Mouse (Mus musculus) hindbrain, embryonic 15.5 days (tissue): ENCODE data around the gene Zfp575. TPM values are rescaled to one million over a fixed set of nuclear protein-coding genes. Genes with fewer than 3 reads are reported as not detected.
A peak's percentile ranks its signal among the peaks of the same experiment; 100 is the strongest.

Source experiments
- ATAC-seq: fragments of 200-750 bp; cut with Nextera tagmentation; 2 replicates; pipeline ENCODE4 v1.8.0; 2017; ENCODE audit warnings: low read depth, moderate number of reproducible peaks, moderate TSS enrichment; ENCODE audit not compliant: low FRiP score
- H3K27ac ChIP-seq: fragments of 300-500 bp; sonication (generic); replicated peaks from 2 replicates; pipeline ENCODE4 v1.5.1; 2015; ENCODE audit warnings: mild to moderate bottlenecking, inconsistent platforms
- H3K27me3 ChIP-seq: fragments of 300-500 bp; sonication (generic); 2 replicates; pipeline ENCODE4 v1.6.1; 2015; ENCODE audit warnings: control low read depth, inconsistent platforms
- H3K36me3 ChIP-seq: fragments of 300-500 bp; sonication (generic); 2 replicates; pipeline ENCODE4 v1.6.1; 2015; ENCODE audit warnings: control low read depth, inconsistent platforms
- H3K4me1 ChIP-seq: fragments of 300-500 bp; sonication (generic); replicated peaks from 2 replicates; pipeline ENCODE4 v1.6.1; 2015; ENCODE audit warnings: control low read depth, inconsistent platforms
- H3K4me2 ChIP-seq: fragments of 300-500 bp; sonication (generic); 2 replicates; pipeline ENCODE4 v1.6.1; 2015; ENCODE audit warnings: moderate library complexity, mild to moderate bottlenecking, inconsistent platforms
- H3K4me3 ChIP-seq: fragments of 300-500 bp; sonication (generic); 2 replicates; pipeline ENCODE4 v1.5.1; 2015; ENCODE audit warnings: mild to moderate bottlenecking, inconsistent platforms
- H3K9ac ChIP-seq: fragments of 300-500 bp; sonication (generic); 2 replicates; pipeline ENCODE4 v1.6.1; 2015; ENCODE audit warnings: inconsistent platforms
- H3K9me3 ChIP-seq: fragments of 300-500 bp; sonication (generic); 2 replicates; pipeline ENCODE4 v1.6.1; 2016; ENCODE audit warnings: control low read depth, inconsistent platforms
- WGBS: fragments of 180-500 bp; shearing (Covaris S2); methylation state at CpG from one replicate; pipeline ENCODE4 v1.1.7; 2015; 5-methylcytosine and 5-hydroxymethylcytosine counted together
- polyA plus RNA-seq: library from polyadenylated mRNA; unstranded; fragments of >200 nt; fragmentation: Nextera tagmentation; extraction: Ambion mirVana; gene quantifications from 2 replicates; pipeline ENCODE4 v1.2.1, GENCODE M21; 2015

Zfp575 gene
- polyA plus RNA-seq, 1 experiment from 2014 or later: 19.7 TPM

DNA sequence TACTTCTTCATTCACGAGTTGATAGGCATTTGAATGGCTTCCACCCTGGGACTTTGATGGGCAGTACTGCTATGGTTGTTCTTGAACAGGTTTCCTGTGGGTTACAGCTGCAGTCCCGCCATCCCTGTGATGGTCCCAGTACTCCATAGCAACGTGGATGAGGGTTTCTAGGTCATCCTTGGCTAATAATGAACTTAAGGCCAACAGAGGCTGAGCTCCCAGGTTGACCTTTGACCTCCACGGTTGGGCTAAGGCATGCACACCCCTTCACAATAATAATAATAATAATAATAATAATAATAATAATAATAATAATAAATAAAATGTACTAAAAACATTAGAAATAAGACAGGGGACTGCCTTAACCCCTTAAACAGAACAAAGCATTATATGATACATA, 10.7 kb upstream of the Zfp575 start:
- 70% methylated on average over 4 of the region's 4 CpGs for WGBS
- H3K27me3 ChIP-seq: no peaks in the 10 kb centered on the region
- ATAC-seq: no peak
- no peak overlapping the region for H3K9ac ChIP-seq
- no peak overlapping the region for H3K4me3 ChIP-seq
- no peak overlapping the region for H3K27ac ChIP-seq
- H3K36me3 ChIP-seq: no peaks in the 10 kb centered on the region
- H3K4me2 ChIP-seq: no peak overlapping the region
- peaks cover 27% of the 10 kb centered on the region for H3K4me1 ChIP-seq
- no peaks in the 10 kb centered on the region for H3K9me3 ChIP-seq

DNA sequence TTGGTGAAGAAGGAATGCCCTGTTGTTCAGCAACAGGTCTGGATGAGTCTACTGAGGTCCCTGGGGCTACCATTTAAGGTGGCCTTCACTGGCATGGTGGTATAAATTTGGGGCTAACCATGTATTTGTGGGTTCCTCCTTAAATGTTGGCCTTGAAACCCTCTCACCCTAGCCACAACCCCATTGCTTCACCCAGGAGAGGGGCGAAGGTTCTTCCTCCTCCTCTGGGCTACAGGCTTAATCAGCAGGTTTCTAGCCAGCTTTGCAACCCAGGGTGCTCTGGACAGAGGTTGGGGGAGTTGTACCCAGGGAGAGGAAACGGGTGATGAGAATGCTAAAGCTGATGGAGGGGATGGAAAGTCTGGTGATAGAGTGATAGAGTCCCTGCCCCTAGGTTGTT, 8.0 kb upstream of the Zfp575 start:
- no peak overlapping the region for H3K9ac ChIP-seq
- no peak overlapping the region for H3K4me2 ChIP-seq
- H3K9me3 ChIP-seq: no peaks in the 10 kb centered on the region
- WGBS: 88% methylated on average over 2 of the region's 2 CpGs
- no peaks in the 10 kb centered on the region for H3K27me3 ChIP-seq
- no peak overlapping the region for H3K27ac ChIP-seq
- no peak for ATAC-seq
- peaks cover 30% of the 10 kb centered on the region for H3K4me1 ChIP-seq
- no peaks in the 10 kb centered on the region for H3K36me3 ChIP-seq
- no peak overlapping the region for H3K4me3 ChIP-seq

- no peak; the same call in 1 of the 2 replicates for ATAC-seq
These were observed 6.9 kb upstream of the Zfp575 start for GRCm38 (mm10) chr7:24594309-24594803.

GRCm38 (mm10) chr7:24593621-24594308, 6.3 kb upstream of the Zfp575 start:
- no peaks in the 10 kb centered on the region for H3K27me3 ChIP-seq
- peak overlapping the region; percentile 68 for H3K4me2 ChIP-seq
- H3K9ac ChIP-seq: peak overlapping the region; percentile 67
- peak; percentile 87 for ATAC-seq
- H3K27ac ChIP-seq: no peak overlapping the region
- peaks cover 30% of the 10 kb centered on the region for H3K4me1 ChIP-seq
- H3K4me3 ChIP-seq: peak overlapping the region; percentile 71
- H3K36me3 ChIP-seq: no peaks in the 10 kb centered on the region
- WGBS: 3% methylated on average over 39 of the region's 39 CpGs
- H3K9me3 ChIP-seq: no peaks in the 10 kb centered on the region

More at GRCm38 (mm10) chr7:24594309-24594803, 6.9 kb upstream of the Zfp575 start:
- H3K27me3 ChIP-seq: no peaks in the 10 kb centered on the region
- 3% methylated on average over 13 of the region's 13 CpGs for WGBS
- H3K27ac ChIP-seq: no peak overlapping the region
- H3K9me3 ChIP-seq: no peaks in the 10 kb centered on the region
- peak overlapping the region; percentile 67 for H3K9ac ChIP-seq
- peak overlapping the region; percentile 71 for H3K4me3 ChIP-seq
- no peaks in the 10 kb centered on the region for H3K36me3 ChIP-seq
- peak overlapping the region; percentile 68 for H3K4me2 ChIP-seq
- H3K4me1 ChIP-seq: peaks cover 30% of the 10 kb centered on the region

DNA sequence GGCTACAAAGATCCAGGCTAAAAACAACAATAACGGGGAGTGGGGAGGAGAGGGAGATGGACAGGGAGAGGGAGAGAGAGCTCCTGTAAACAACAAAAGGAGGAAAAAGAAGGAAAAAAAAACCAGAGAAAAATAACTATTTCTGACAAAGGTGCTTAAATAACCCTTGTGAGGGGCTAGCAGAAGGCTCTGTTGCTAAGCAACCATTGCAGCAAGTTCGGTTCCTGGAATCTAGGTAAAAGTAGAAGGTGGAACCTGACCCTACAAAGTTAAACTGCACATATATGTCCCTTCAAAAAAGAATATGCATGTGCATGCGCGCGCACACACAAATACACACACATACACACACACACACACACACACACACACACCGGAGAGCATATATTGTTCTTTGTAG, 5.3 kb upstream of the Zfp575 start:
- H3K27me3 ChIP-seq: no peaks in the 10 kb centered on the region
- H3K4me1 ChIP-seq: peaks cover 31% of the 10 kb centered on the region
- no peaks in the 10 kb centered on the region for H3K9me3 ChIP-seq
- no peaks in the 10 kb centered on the region for H3K36me3 ChIP-seq
- no peak for ATAC-seq
- no peak overlapping the region for H3K4me3 ChIP-seq
- H3K4me2 ChIP-seq: no peak overlapping the region
- no peak overlapping the region for H3K27ac ChIP-seq
- H3K9ac ChIP-seq: no peak overlapping the region
- WGBS: 74% methylated on average over 6 of the region's 6 CpGs

GRCm38 (mm10) chr7:24592163-24592562, 4.7 kb upstream of the Zfp575 start:
- no peak for ATAC-seq
- H3K4me3 ChIP-seq: no peak overlapping the region
- no peaks in the 10 kb centered on the region for H3K9me3 ChIP-seq
- 55% methylated on average over 4 of the region's 4 CpGs for WGBS
- H3K9ac ChIP-seq: no peak overlapping the region
- H3K27ac ChIP-seq: no peak overlapping the region
- H3K4me1 ChIP-seq: peaks cover 34% of the 10 kb centered on the region
- no peaks in the 10 kb centered on the region for H3K36me3 ChIP-seq
- no peaks in the 10 kb centered on the region for H3K27me3 ChIP-seq
- H3K4me2 ChIP-seq: no peak overlapping the region

GRCm38 (mm10) chr7:24591735-24592134, 4.3 kb upstream of the Zfp575 start:
- H3K27ac ChIP-seq: no peak overlapping the region
- H3K36me3 ChIP-seq: no peaks in the 10 kb centered on the region
- no peaks in the 10 kb centered on the region; the same call in 1 of the 2 replicates for H3K27me3 ChIP-seq
- no peaks in the 10 kb centered on the region for H3K9me3 ChIP-seq
- 72% methylated on average over 5 of the region's 5 CpGs for WGBS
- H3K4me1 ChIP-seq: peaks cover 34% of the 10 kb centered on the region
- ATAC-seq: no peak
- H3K4me3 ChIP-seq: no peak overlapping the region
- no peak overlapping the region for H3K4me2 ChIP-seq
- H3K9ac ChIP-seq: no peak overlapping the region

DNA sequence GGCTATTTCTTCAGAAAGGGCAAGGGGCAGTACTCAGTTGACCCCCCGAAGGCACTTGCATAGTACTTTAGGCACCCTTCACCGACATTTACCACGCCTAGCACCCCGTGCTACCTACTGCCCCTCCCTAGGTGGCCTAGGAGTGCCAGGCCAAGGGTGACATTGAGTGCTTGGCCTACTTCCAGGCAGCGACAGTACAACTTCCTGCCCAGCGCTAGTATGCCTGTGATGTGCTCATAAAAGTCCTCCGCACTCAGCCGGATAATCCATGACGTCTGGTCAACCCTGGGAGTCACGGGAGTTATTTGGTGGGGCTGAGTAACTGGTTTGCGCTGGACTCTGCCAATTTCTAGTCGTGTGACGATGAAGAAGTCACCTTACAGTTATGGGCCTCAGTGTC, 895 bp upstream of the Zfp575 start:
- no peak overlapping the region for H3K4me3 ChIP-seq
- no peaks in the 10 kb centered on the region for H3K36me3 ChIP-seq
- no peak overlapping the region for H3K27ac ChIP-seq
- no peaks in the 10 kb centered on the region for H3K9me3 ChIP-seq
- WGBS: 85% methylated on average over 13 of the region's 13 CpGs
- H3K27me3 ChIP-seq: peaks cover 19% of the 10 kb centered on the region
- ATAC-seq: no peak
- peaks cover 26% of the 10 kb centered on the region for H3K4me1 ChIP-seq
- no peak overlapping the region for H3K9ac ChIP-seq
- H3K4me2 ChIP-seq: no peak overlapping the region

- Histone ChIP-seq H3K9ac (peak overlapping the region; percentile 83), H3K27me3 (peaks cover 19% of the 10 kb centered on the region), H3K36me3 (no peaks in the 10 kb centered on the region), H3K4me3 (peak overlapping the region; percentile 54), H3K4me1 (peaks cover 14% of the 10 kb centered on the region), H3K4me2 (peak overlapping the region; percentile 60), H3K27ac (no peak overlapping the region), H3K9me3 (no peaks in the 10 kb centered on the region)
- ATAC-seq: peak; percentile 72
- WGBS: 6% methylated on average over 8 of the region's 8 CpGs
These were observed 613 bp downstream of the Zfp575 start for GRCm38 (mm10) chr7:24586828-24587227.

- H3K9me3 ChIP-seq: no peaks in the 10 kb centered on the region
- 34% methylated on average over 16 of the region's 16 CpGs for WGBS
- H3K27me3 ChIP-seq: peaks cover 19% of the 10 kb centered on the region
- no peak overlapping the region for H3K9ac ChIP-seq
- no peak overlapping the region; the same call in 1 of the 2 replicates for H3K4me3 ChIP-seq
- no peak overlapping the region for H3K27ac ChIP-seq
- peak overlapping the region; percentile 60 for H3K4me2 ChIP-seq
- ATAC-seq: peak; percentile 27; the same call in 1 of the 2 replicates
- no peaks in the 10 kb centered on the region for H3K36me3 ChIP-seq
- H3K4me1 ChIP-seq: peaks cover 14% of the 10 kb centered on the region
These were observed 1.4 kb downstream of the Zfp575 start for GRCm38 (mm10) chr7:24585995-24586394.

- H3K4me2 ChIP-seq: no peak overlapping the region
- no peak for ATAC-seq
- H3K4me3 ChIP-seq: no peak overlapping the region
- H3K36me3 ChIP-seq: no peaks in the 10 kb centered on the region
- no peak overlapping the region for H3K9ac ChIP-seq
- H3K27ac ChIP-seq: no peak overlapping the region
- no peaks in the 10 kb centered on the region for H3K9me3 ChIP-seq
- H3K27me3 ChIP-seq: peaks cover 19% of the 10 kb centered on the region
- peaks cover 14% of the 10 kb centered on the region for H3K4me1 ChIP-seq
- 87% methylated on average over 6 of the region's 6 CpGs for WGBS
These were observed 2.6 kb downstream of the Zfp575 start for GRCm38 (mm10) chr7:24584876-24585275.

- H3K4me3 ChIP-seq: no peak overlapping the region
- H3K4me1 ChIP-seq: no peaks in the 10 kb centered on the region
- no peaks in the 10 kb centered on the region for H3K9me3 ChIP-seq
- no peaks in the 10 kb centered on the region for H3K36me3 ChIP-seq
- no peaks in the 10 kb centered on the region for H3K27me3 ChIP-seq
- 94% methylated on average over 10 of the region's 10 CpGs for WGBS
- H3K4me2 ChIP-seq: no peak overlapping the region
- H3K27ac ChIP-seq: no peak overlapping the region
- ATAC-seq: no peak
- no peak overlapping the region for H3K9ac ChIP-seq
These were observed 9.6 kb downstream of the Zfp575 start for GRCm38 (mm10) chr7:24577811-24578210.
